Mouse (Mus musculus) CH12.LX (cell line): ENCODE measurements around the gene Lrrc41. TPM values are rescaled to one million over a fixed set of nuclear protein-coding genes. Genes with fewer than 3 reads are reported as not detected.

Experiments
- DNase-seq: peaks from one replicate; pipeline ENCODE4 v3.0.0-alpha.2; 2013; ENCODE audit errors: extremely low read depth
- H3K27ac ChIP-seq: 2 replicates; pipeline ENCODE4 v1.5.1; 2012; ENCODE audit warnings: low read depth, mild to moderate bottlenecking, control low read depth, moderate library complexity; ENCODE audit not compliant: insufficient read depth
- H3K27me3 ChIP-seq: replicated peaks from 2 replicates; pipeline ENCODE3; 2012; ENCODE audit warnings: inconsistent platforms
- H3K36me3 ChIP-seq, 2 experiments: replicated peaks in 1 of 2; 2 replicates each; pipeline versions ENCODE3 to v1.6.1; 2012; ENCODE audit warnings: inconsistent platforms in 1 of 2, low read length in 1 of 2, mild to moderate bottlenecking in 1 of 2, mixed read lengths in 1 of 2, moderate library complexity in 1 of 2; ENCODE audit not compliant: control insufficient read depth in 1 of 2, insufficient read depth in 1 of 2
- H3K4me1 ChIP-seq, 2 experiments: 2 replicates each; pipeline ENCODE4 v1.6.1; 2012; ENCODE audit warnings: inconsistent platforms in 1 of 2, moderate library complexity in 1 of 2; ENCODE audit not compliant: insufficient read depth in 2 of 2, control insufficient read depth in 1 of 2
- H3K4me2 ChIP-seq: 2 replicates; pipeline ENCODE4 v1.6.1; 2012; ENCODE audit warnings: low read depth, mild to moderate bottlenecking, control low read depth; ENCODE audit not compliant: poor library complexity, insufficient read depth, severe bottlenecking
- H3K4me3 ChIP-seq, 3 experiments: fragments of 150-350 bp in 1 of 3; sonication (generic) in 1 of 3; replicated peaks in 1 of 3; 2 replicates each; pipeline versions ENCODE3 to v1.5.1; 2011 to 2012; ENCODE audit warnings: low read depth in 2 of 3, low read length in 2 of 3, mild to moderate bottlenecking in 2 of 3, moderate library complexity in 2 of 3, control low read depth in 1 of 3, improper control_type of control experiment in 1 of 3, inconsistent platforms in 1 of 3, mixed read lengths in 1 of 3; ENCODE audit not compliant: poor library complexity in 1 of 3
- H3K79me2 ChIP-seq: replicated peaks from 2 replicates; pipeline ENCODE4 v1.6.1; 2012; ENCODE audit warnings: mild to moderate bottlenecking, moderate library complexity; ENCODE audit not compliant: control insufficient read depth, poor library complexity, insufficient read depth, severe bottlenecking; ENCODE audit errors: extremely low read depth
- H3K9ac ChIP-seq: 2 replicates; pipeline ENCODE4 v1.6.1; 2012; ENCODE audit warnings: low read depth, mild to moderate bottlenecking, control low read depth, moderate library complexity; ENCODE audit not compliant: insufficient read depth
- H3K9me3 ChIP-seq: replicated peaks from 2 replicates; pipeline ENCODE3; 2012; ENCODE audit warnings: low read length, inconsistent platforms, mixed read lengths
- BHLHE40 ChIP-seq: IDR thresholded peaks from 2 replicates; pipeline ENCODE4 v1.6.1; 2011; ENCODE audit warnings: mild to moderate bottlenecking, low read depth, low read length, improper control_type of control experiment
- CHD1 ChIP-seq: IDR thresholded peaks from 2 replicates; pipeline ENCODE4 v1.6.1; 2012; ENCODE audit warnings: low read depth, low read length, improper control_type of control experiment, inconsistent platforms
- CHD2 ChIP-seq: IDR thresholded peaks from 2 replicates; pipeline ENCODE4 v1.6.1; 2011; ENCODE audit warnings: low read length, improper control_type of control experiment
- ELF1 ChIP-seq: IDR thresholded peaks from 2 replicates; pipeline ENCODE4 v1.6.1; 2014; ENCODE audit warnings: low read depth, mild to moderate bottlenecking, inconsistent platforms, low read length, improper control_type of control experiment
- EP300 ChIP-seq: IDR thresholded peaks from 2 replicates; pipeline ENCODE4 v1.6.1; 2011; ENCODE audit warnings: low read length, improper control_type of control experiment
- ETS1 ChIP-seq: conservative IDR thresholded peaks from 2 replicates; pipeline ENCODE4 v1.6.1; 2012; ENCODE audit warnings: low read depth, mild to moderate bottlenecking, inconsistent platforms, low read length, improper control_type of control experiment, moderate library complexity
- GABPA ChIP-seq: IDR thresholded peaks from 2 replicates; pipeline ENCODE4 v1.6.1; 2012; ENCODE audit warnings: low read depth, low read length, improper control_type of control experiment, inconsistent platforms; ENCODE audit not compliant: insufficient replicate concordance
- JUN ChIP-seq: IDR thresholded peaks from 2 replicates; pipeline ENCODE4 v1.6.1; 2011; ENCODE audit warnings: low read depth, mild to moderate bottlenecking, low read length, improper control_type of control experiment, moderate library complexity; ENCODE audit not compliant: insufficient read depth
- KAT2A ChIP-seq: IDR thresholded peaks from 2 replicates; pipeline ENCODE4 v1.6.1; 2012; ENCODE audit warnings: low read length, improper control_type of control experiment, inconsistent platforms; ENCODE audit not compliant: insufficient replicate concordance
- MAX ChIP-seq: IDR thresholded peaks from 2 replicates; pipeline ENCODE4 v1.6.1; 2011; ENCODE audit warnings: low read length, improper control_type of control experiment
- MEF2A ChIP-seq: IDR thresholded peaks from 2 replicates; pipeline ENCODE4 v1.6.1; 2014; ENCODE audit warnings: low read depth, mild to moderate bottlenecking, inconsistent platforms, low read length, improper control_type of control experiment, borderline replicate concordance
- MXI1 ChIP-seq: IDR thresholded peaks from 2 replicates; pipeline ENCODE4 v1.6.1; 2011; ENCODE audit warnings: mild to moderate bottlenecking, low read depth, low read length, improper control_type of control experiment
- NELFE ChIP-seq: IDR thresholded peaks from 2 replicates; pipeline ENCODE4 v1.6.1; 2011; ENCODE audit warnings: low read depth, low read length, improper control_type of control experiment
- PAX5 ChIP-seq: IDR thresholded peaks from 2 replicates; pipeline ENCODE4 v1.6.1; 2012; ENCODE audit warnings: low read length, inconsistent platforms, mixed read lengths
- RCOR1 ChIP-seq: conservative IDR thresholded peaks from 2 replicates; pipeline ENCODE4 v1.6.1; 2012; ENCODE audit warnings: low read depth, mild to moderate bottlenecking, inconsistent platforms, low read length, improper control_type of control experiment
- SMC3 ChIP-seq: IDR thresholded peaks from 2 replicates; pipeline ENCODE4 v1.6.1; 2011; ENCODE audit warnings: low read depth, low read length, improper control_type of control experiment
- TCF12 ChIP-seq: IDR thresholded peaks from 2 replicates; pipeline ENCODE4 v1.6.1; 2014; ENCODE audit warnings: low read depth, mild to moderate bottlenecking, inconsistent platforms, low read length, improper control_type of control experiment
- USF1 ChIP-seq: IDR thresholded peaks from 2 replicates; pipeline ENCODE4 v1.6.1; 2014; ENCODE audit warnings: low read depth, mild to moderate bottlenecking, inconsistent platforms, low read length, improper control_type of control experiment
- ZMIZ1 ChIP-seq: IDR thresholded peaks from 2 replicates; pipeline ENCODE4 v1.6.1; 2012; ENCODE audit warnings: low read depth, mild to moderate bottlenecking, inconsistent platforms, low read length, improper control_type of control experiment
- ZNF384 ChIP-seq: IDR thresholded peaks from 2 replicates; pipeline ENCODE4 v1.6.1; 2012; ENCODE audit warnings: low read depth, low read length, improper control_type of control experiment, inconsistent platforms
- dilution Hi-C: fragments of 300-500 bp; cut with MboI; formaldehyde crosslinking; loops from 2 replicates; pipeline ENCODE4 v1.14.3; 2020; ENCODE audit warnings: low sequenced_read_pairs; ENCODE audit not compliant: extremely low pct_unique_long_range_greater_than_20kb, extremely low pct_ligation_motif_present
- in situ Hi-C: fragments of 300-500 bp; cut with MboI; formaldehyde crosslinking; loops from 3 replicates; pipeline ENCODE4 v1.14.3; 2019; ENCODE audit warnings: low sequenced_read_pairs, low pct_ligation_motif_present, low pct_unique_long_range_greater_than_20kb, mixed read lengths
- polyA plus RNA-seq: library from polyadenylated mRNA; unstranded; fragments of >175 nt; gene quantifications from 2 replicates; pipeline ENCODE4 v1.2.1, GENCODE M21; 2012; ENCODE audit warnings: low read depth; ENCODE audit not compliant: insufficient read length
- total RNA-seq, 2 experiments: library from RNA; depleted of rRNA; stranded (reverse); fragments of 300-350 nt in 1 of 2; fragments of >200 nt in 1 of 2; gene quantifications; 2 replicates each; pipeline ENCODE4 v1.2.3; 2012 to 2014

Lrrc41 gene
- total and polyA plus RNA-seq, 3 experiments, result 48.8 to 60.8 (median 51.8) TPM

GRCm38 (mm10) chr4:116140801-116141574 is 65.9 kb downstream of the Lrrc41 start:
- Histone ChIP-seq H3K27ac (no peak overlapping the region), H3K4me1 (peaks cover 6 to 34% of the 10 kb centered on the region in 2 experiments), H3K9me3 (no peaks in the 10 kb centered on the region), H3K4me3 (no peak overlapping the region), H3K79me2 (no peaks in the 10 kb centered on the region), H3K36me3 (no peaks in the 10 kb centered on the region), H3K4me2 (no peak overlapping the region), H3K27me3 (peaks cover 3% of the 10 kb centered on the region), H3K9ac (no peak overlapping the region)
- dilution Hi-C loops (no loop called here), in situ Hi-C loops (no loop called here)
- DNase-seq, result no peak
- TF ChIP-seq MEF2A (peak; percentile 69; the same call in 1 of the 2 replicates), ETS1 (peak; percentile 18; the same call in 1 of the 2 replicates), ELF1 (no peak)

GRCm38 (mm10) chr4:116141736-116142135 is 66.7 kb downstream of the Lrrc41 start:
- dilution Hi-C loops, result no loop called here
- in situ Hi-C loops, result no loop called here
- H3K27me3 ChIP-seq, result peaks cover 3% of the 10 kb centered on the region

GRCm38 (mm10) chr4:116142269-116142668 is 67.2 kb downstream of the Lrrc41 start:
- Histone ChIP-seq H3K4me3 (no peak overlapping the region), H3K4me2 (no peak overlapping the region), H3K79me2 (no peaks in the 10 kb centered on the region), H3K4me1 (peaks cover 4 to 28% of the 10 kb centered on the region in 2 experiments), H3K27me3 (peaks cover 3% of the 10 kb centered on the region), H3K27ac (no peak overlapping the region), H3K36me3 (no peaks in the 10 kb centered on the region), H3K9ac (no peak overlapping the region), H3K9me3 (peaks cover 2% of the 10 kb centered on the region)
- dilution Hi-C loops, result no loop called here
- in situ Hi-C loops, result no loop called here
- DNase-seq, result no peak
- no peak for TF ChIP-seq MEF2A
- no peak for TF ChIP-seq GABPA
- TF ChIP-seq NELFE, result no peak
- no peak for TF ChIP-seq TCF12
- TF ChIP-seq JUN, result no peak
- no peak for TF ChIP-seq CHD2
- TF ChIP-seq USF1, result no peak
- TF ChIP-seq RCOR1, result no peak
- no peak for TF ChIP-seq PAX5
- TF ChIP-seq MXI1, result no peak
- TF ChIP-seq MAX, result no peak
- TF ChIP-seq EP300, result no peak
- TF ChIP-seq CHD1, result no peak
- TF ChIP-seq SMC3, result no peak
- no peak for TF ChIP-seq ZMIZ1
- TF ChIP-seq ZNF384, result no peak
- TF ChIP-seq BHLHE40, result no peak

More at GRCm38 (mm10) chr4:116141736-116142135, 66.7 kb downstream of the Lrrc41 start:
- H3K36me3 ChIP-seq, result no peaks in the 10 kb centered on the region
- no peaks in the 10 kb centered on the region for H3K9me3 ChIP-seq
- peaks cover 6 to 33% of the 10 kb centered on the region in 2 experiments for H3K4me1 ChIP-seq
- no peak overlapping the region for H3K9ac ChIP-seq
- no peak overlapping the region for H3K4me3 ChIP-seq
- no peaks in the 10 kb centered on the region for H3K79me2 ChIP-seq
- no peak overlapping the region for H3K4me2 ChIP-seq
- no peak for DNase-seq
- H3K27ac ChIP-seq, result no peak overlapping the region
- no peak for TF ChIP-seq KAT2A
- TF ChIP-seq CHD1, result no peak
